Mouse (Mus musculus) embryonic facial prominence, embryonic 14.5 days (tissue): ENCODE measurements around the gene Asb10. TPM values are rescaled to one million over a fixed set of nuclear protein-coding genes. Genes with fewer than 3 reads are reported as not detected.

Experiments used
- ATAC-seq: fragments of 200-750 bp; cut with Nextera tagmentation; 2 replicates; pipeline ENCODE4 v1.8.0; 2017; ENCODE audit warnings: low read depth, moderate number of reproducible peaks, moderate TSS enrichment
- DNase-seq: peaks from one replicate; pipeline ENCODE4 v3.0.0-alpha.2; 2015; ENCODE audit warnings: low spot score
- H3K27ac ChIP-seq: fragments of 300-500 bp; sonication (generic); replicated peaks from 2 replicates; pipeline ENCODE4 v1.5.1; 2014; ENCODE audit warnings: low read depth, mild to moderate bottlenecking, low read length, moderate library complexity
- H3K27me3 ChIP-seq: fragments of 300-500 bp; sonication (generic); replicated peaks from 2 replicates; pipeline ENCODE4 v1.6.1; 2014; ENCODE audit warnings: low read length; ENCODE audit not compliant: control insufficient read depth, insufficient read depth
- H3K36me3 ChIP-seq: fragments of 300-500 bp; sonication (generic); 2 replicates; pipeline ENCODE4 v1.6.1; 2014; ENCODE audit warnings: low read length, mixed read lengths; ENCODE audit not compliant: control insufficient read depth, insufficient read depth
- H3K4me1 ChIP-seq: fragments of 300-500 bp; sonication (generic); 2 replicates; pipeline ENCODE4 v1.6.1; 2014; ENCODE audit warnings: antibody characterized with exemption, low read length; ENCODE audit not compliant: control insufficient read depth, insufficient read depth
- H3K4me2 ChIP-seq: fragments of 300-500 bp; sonication (generic); 2 replicates; pipeline ENCODE4 v1.6.1; 2014; ENCODE audit warnings: low read depth, mild to moderate bottlenecking, low read length, moderate library complexity, mixed read lengths
- H3K4me3 ChIP-seq: fragments of 300-500 bp; sonication (generic); 2 replicates; pipeline ENCODE4 v1.5.1; 2014; ENCODE audit warnings: low read depth, mild to moderate bottlenecking, low read length
- H3K9ac ChIP-seq: fragments of 300-500 bp; sonication (generic); 2 replicates; pipeline ENCODE4 v1.6.1; 2014; ENCODE audit warnings: low read depth, mild to moderate bottlenecking, low read length, moderate library complexity, mixed read lengths
- H3K9me3 ChIP-seq: fragments of 300-500 bp; sonication (generic); 2 replicates; pipeline ENCODE4 v1.6.1; 2016; ENCODE audit warnings: low read length; ENCODE audit not compliant: control insufficient read depth
- WGBS: fragments of 180-500 bp; shearing (Covaris S2); extraction: QIAGEN DNeasy Blood & Tissue Kit; methylation state at CpG from one replicate; pipeline ENCODE4 v1.1.7; 2014; 5-methylcytosine and 5-hydroxymethylcytosine counted together
- polyA plus RNA-seq: library from polyadenylated mRNA; unstranded; fragments of >200 nt; fragmentation: Nextera tagmentation; extraction: Ambion mirVana; gene quantifications from 2 replicates; pipeline ENCODE4 v1.2.1, GENCODE M21; 2014

The Asb10 gene
- polyA plus RNA-seq, 1 experiment from 2014 or later = 1.2 TPM

DNA sequence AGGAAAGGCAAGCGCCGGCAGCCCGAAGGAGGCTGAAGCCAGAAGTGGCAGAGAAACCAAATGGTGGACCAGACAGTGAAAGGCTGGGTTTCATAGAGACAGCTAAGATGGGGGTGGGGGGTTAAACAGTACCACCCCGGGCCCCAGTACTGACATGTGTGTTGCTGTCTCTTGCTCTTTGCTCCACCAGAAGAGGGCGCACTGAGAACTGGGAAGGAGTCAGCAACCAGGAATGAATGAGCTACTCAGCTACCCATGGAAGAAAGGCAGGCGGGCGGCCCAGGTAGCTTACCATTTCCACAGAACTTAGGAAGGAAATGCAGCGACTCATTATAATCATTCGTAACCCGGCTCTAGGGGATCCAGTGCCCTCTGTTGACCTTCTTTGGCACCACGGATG is 30.1 kb downstream of the Asb10 start:
- Histone ChIP-seq H3K4me1 (no peaks in the 10 kb centered on the region), H3K4me3 (no peak overlapping the region), H3K27me3 (no peaks in the 10 kb centered on the region), H3K9me3 (no peaks in the 10 kb centered on the region), H3K4me2 (no peak overlapping the region), H3K27ac (no peak overlapping the region), H3K36me3 (no peaks in the 10 kb centered on the region), H3K9ac (no peak overlapping the region)
- ATAC-seq = no peak
- WGBS = 45% methylated on average over 11 of the region's 11 CpGs
- no peak for DNase-seq

DNA sequence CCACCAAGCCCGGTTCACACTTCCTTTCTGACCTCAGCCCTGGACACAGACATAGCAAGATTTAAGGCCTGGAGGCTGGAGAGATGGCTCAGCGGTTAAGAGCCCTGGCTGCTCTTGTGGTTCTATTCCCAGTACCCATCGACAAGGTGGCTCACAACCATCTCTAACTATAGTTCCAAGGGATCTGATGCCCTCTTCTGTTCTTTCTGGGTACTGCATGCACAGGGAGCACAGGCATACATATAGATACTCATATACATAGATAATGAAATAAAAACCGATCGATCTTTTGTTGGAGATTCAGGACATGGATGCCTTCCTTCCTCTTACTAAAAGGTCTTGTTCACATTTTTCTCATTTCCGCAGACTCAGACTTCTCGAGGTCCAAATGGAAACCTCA is 32.4 kb downstream of the Asb10 start:
- Histone ChIP-seq H3K4me1 (0 out of 2 replicates have a peak, but pooled peaks cover 3% of the 10 kb centered on the region), H3K9ac (no peak overlapping the region), H3K27me3 (peaks cover 9% of the 10 kb centered on the region), H3K36me3 (no peaks in the 10 kb centered on the region), H3K4me2 (no peak overlapping the region), H3K4me3 (no peak overlapping the region), H3K27ac (no peak overlapping the region), H3K9me3 (no peaks in the 10 kb centered on the region)
- DNase-seq (no peak), ATAC-seq (no peak)
- 91% methylated on average over 7 of the region's 7 CpGs for WGBS

DNA sequence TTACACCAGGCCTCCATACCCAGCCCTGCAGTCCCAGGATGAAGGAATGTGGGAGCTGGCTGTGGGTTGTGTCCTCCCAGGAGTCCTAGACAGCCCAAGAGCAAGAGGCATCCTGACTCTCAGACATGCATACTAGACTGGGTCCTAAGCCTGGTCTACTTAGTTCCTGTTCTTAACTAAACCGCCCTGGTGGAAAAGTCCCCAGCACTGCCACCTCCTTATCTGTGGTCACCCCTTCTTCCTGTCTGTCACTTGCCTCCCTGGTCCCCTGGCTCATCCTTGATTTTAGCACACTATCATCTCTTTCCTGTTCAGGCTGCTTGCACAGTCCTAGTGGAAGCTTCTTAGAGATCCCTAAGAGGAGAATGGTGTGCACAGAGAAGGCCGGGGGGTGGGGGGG is 35.3 kb downstream of the Asb10 start:
- no peak for DNase-seq
- Histone ChIP-seq H3K27me3 (peaks cover 9% of the 10 kb centered on the region), H3K4me3 (no peak overlapping the region), H3K9me3 (no peaks in the 10 kb centered on the region), H3K27ac (no peak overlapping the region), H3K4me2 (no peak overlapping the region), H3K9ac (no peak overlapping the region), H3K4me1 (0 out of 2 replicates have a peak, but pooled peaks cover 3% of the 10 kb centered on the region), H3K36me3 (peaks cover 23% of the 10 kb centered on the region)
- WGBS = 30% methylated on average over 2 of the region's 2 CpGs
- ATAC-seq = no peak

DNA sequence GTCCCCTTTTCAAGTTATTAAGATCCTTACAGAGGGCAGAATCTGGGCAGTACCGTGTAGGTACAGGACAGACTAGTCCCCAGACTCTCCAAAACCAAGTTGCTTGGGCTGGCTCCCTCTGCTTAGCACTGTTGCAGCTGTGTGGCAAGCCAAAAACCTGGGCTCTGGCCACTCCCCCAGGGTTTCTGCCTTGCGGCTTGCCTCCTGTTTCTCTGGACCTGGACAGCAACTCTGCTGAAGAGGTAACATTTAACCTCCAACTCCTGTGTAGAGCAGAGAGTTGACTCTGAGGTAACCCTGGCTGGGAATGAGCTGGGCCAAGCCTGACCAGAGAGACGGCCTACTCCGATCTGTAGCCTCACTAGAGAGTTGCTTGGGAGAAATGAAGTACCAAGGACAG is 38.0 kb downstream of the Asb10 start:
- DNase-seq = no peak
- Histone ChIP-seq H3K36me3 (peaks cover 51% of the 10 kb centered on the region), H3K9ac (no peak overlapping the region), H3K27me3 (peaks cover 9% of the 10 kb centered on the region), H3K27ac (no peak overlapping the region), H3K4me1 (0 out of 2 replicates have a peak, but pooled peaks cover 3% of the 10 kb centered on the region), H3K4me3 (no peak overlapping the region), H3K9me3 (no peaks in the 10 kb centered on the region), H3K4me2 (no peak overlapping the region)
- ATAC-seq = no peak
- 71% methylated on average over 4 of the region's 4 CpGs for WGBS

DNA sequence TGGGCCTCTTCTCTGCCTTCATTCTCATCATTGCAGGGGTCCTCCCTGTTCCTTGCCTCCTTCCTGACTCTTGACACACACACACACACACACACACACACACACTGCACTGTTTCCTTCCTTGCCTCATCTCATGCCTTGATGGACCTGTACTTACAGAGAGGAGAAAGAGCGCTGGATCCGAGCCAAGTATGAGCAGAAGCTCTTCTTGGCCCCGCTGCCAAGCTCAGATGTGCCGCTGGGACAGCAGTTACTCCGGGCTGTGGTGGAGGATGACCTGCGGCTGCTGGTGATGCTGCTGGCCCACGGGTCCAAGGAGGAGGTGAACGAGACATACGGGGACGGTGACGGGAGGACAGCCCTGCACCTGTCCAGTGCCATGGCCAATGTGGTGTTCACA is 39.9 kb downstream of the Asb10 start:
- Histone ChIP-seq H3K4me3 (no peak overlapping the region), H3K27ac (no peak overlapping the region), H3K4me2 (no peak overlapping the region), H3K4me1 (0 out of 2 replicates have a peak, but pooled peaks cover 3% of the 10 kb centered on the region), H3K36me3 (peaks cover 67% of the 10 kb centered on the region), H3K27me3 (peaks cover 9% of the 10 kb centered on the region), H3K9me3 (no peaks in the 10 kb centered on the region), H3K9ac (no peak overlapping the region)
- DNase-seq = peak; percentile 65
- no peak for ATAC-seq
- 73% methylated on average over 11 of the region's 11 CpGs for WGBS

DNA sequence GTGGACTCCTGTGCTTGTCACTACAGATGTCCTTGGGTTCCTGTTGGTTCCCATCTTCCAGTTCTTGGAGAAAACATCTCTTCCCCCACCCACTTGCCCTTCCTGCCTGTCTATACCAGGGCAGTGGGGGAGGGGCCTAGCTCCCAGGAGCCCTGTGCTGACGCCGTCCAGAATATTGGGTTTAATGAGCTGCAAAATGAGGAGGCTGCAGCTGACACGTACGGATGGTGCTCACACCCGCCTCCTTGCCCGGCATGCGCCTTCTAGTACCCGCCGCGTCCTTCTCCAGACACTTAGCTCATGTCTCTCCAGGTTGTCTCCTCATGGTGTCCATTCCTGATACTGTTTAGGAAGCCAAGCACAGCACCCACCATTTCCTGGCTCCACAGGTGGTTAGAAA is 41.7 kb downstream of the Asb10 start:
- H3K27ac ChIP-seq = no peak overlapping the region
- no peaks in the 10 kb centered on the region for H3K27me3 ChIP-seq
- H3K4me2 ChIP-seq = no peak overlapping the region
- H3K4me1 ChIP-seq = no peaks in the 10 kb centered on the region
- H3K9me3 ChIP-seq = no peaks in the 10 kb centered on the region
- ATAC-seq (no peak), DNase-seq (no peak)
- H3K9ac ChIP-seq = no peak overlapping the region
- no peak overlapping the region for H3K4me3 ChIP-seq
- peaks cover 83% of the 10 kb centered on the region for H3K36me3 ChIP-seq
- 78% methylated on average over 10 of the region's 10 CpGs for WGBS

DNA sequence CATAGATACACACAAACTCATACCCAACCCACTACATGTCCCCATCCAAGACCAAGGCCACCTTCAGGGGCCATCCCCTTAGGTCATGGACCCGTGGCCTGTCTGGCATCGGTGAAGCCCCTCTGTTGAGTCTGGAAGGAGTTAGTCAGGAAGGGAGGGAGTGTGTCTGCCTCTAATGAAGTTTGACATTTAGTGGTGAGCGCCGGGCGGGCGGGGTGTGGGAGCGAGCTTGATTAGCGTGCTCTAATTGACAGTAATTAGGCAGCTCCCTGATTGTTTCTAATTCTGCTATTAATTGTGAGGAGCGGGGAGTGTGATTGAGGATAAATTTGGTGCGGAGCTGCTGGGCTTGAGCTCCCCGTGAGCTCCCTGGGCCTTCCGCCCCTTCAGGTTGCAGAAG is 43.3 kb downstream of the Asb10 start:
- H3K9ac ChIP-seq = no peak overlapping the region
- ATAC-seq (no peak), DNase-seq (no peak)
- H3K27me3 ChIP-seq = no peaks in the 10 kb centered on the region
- H3K4me1 ChIP-seq = no peaks in the 10 kb centered on the region
- WGBS = 62% methylated on average over 12 of the region's 12 CpGs
- peaks cover 94% of the 10 kb centered on the region for H3K36me3 ChIP-seq
- H3K4me2 ChIP-seq = no peak overlapping the region
- H3K27ac ChIP-seq = no peak overlapping the region
- no peak overlapping the region for H3K4me3 ChIP-seq
- H3K9me3 ChIP-seq = no peaks in the 10 kb centered on the region

DNA sequence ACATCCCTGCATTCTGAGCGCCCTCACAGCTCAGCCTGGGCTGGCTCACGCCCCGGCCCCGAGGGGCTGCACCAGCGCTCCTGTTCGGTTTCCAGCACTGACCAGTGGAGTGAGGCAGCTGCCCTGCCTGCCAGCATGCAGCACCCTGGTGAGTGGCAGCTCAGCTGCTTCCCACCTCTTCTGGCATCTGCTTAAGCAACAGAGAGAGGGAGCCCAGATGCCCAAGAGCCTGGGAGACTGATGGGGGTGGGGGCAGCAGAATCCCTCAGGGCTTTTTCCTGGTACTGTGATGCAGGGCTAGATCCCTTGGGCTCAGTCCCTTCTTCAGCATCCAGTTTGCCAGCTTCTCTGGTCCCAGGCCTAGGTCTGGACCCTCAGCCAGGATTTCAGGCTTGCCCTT is 44.0 kb downstream of the Asb10 start:
- H3K4me2 ChIP-seq = no peak overlapping the region
- ATAC-seq (no peak), DNase-seq (no peak)
- peaks cover 96% of the 10 kb centered on the region for H3K36me3 ChIP-seq
- no peak overlapping the region for H3K4me3 ChIP-seq
- H3K9ac ChIP-seq = no peak overlapping the region
- H3K27me3 ChIP-seq = no peaks in the 10 kb centered on the region
- H3K4me1 ChIP-seq = no peaks in the 10 kb centered on the region
- no peak overlapping the region for H3K27ac ChIP-seq
- WGBS = 57% methylated on average over 6 of the region's 6 CpGs
- no peaks in the 10 kb centered on the region for H3K9me3 ChIP-seq

DNA sequence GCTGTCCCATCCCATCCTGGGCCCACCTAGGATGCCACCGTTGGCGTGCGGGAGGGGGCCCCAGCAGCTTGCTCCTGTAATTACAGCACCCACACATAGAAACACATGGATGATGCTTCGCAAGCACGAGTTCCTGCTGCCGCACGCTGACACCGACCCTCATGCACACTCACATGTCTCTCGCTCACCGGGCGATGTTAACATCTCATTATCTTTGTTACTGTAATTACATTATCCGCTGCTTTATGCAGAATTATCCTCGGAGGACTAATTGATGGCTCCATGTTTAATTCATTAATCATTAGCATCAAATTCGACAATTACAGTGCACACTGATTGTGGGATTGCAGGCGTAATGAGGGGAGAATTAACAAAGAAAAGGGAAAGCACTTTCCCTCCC is 45.8 kb downstream of the Asb10 start:
- H3K9me3 ChIP-seq = no peaks in the 10 kb centered on the region
- no peaks in the 10 kb centered on the region for H3K27me3 ChIP-seq
- H3K4me2 ChIP-seq = no peak overlapping the region
- H3K36me3 ChIP-seq = peaks cover 96% of the 10 kb centered on the region
- H3K9ac ChIP-seq = no peak overlapping the region
- DNase-seq (no peak), ATAC-seq (no peak)
- whole genome bisulfite sequencing = 80% methylated on average over 15 of the region's 15 CpGs
- H3K4me1 ChIP-seq = no peaks in the 10 kb centered on the region
- no peak overlapping the region for H3K4me3 ChIP-seq
- no peak overlapping the region for H3K27ac ChIP-seq
